Mouse (Mus musculus) liver, postnatal 0 days (tissue): ENCODE results near the gene Nacc1.
A peak's percentile ranks its signal among the peaks of the same experiment; 100 is the strongest.

Experiments
- CTCF ChIP-seq: sonication (generic); IDR thresholded peaks from 2 replicates; pipeline ENCODE4 v1.5.1; 2016; ENCODE audit warnings: antibody characterized with exemption, low read depth
- EP300 ChIP-seq: IDR thresholded peaks from 2 replicates; pipeline ENCODE4 v1.6.1; 2016; ENCODE audit warnings: antibody characterized with exemption, low read depth, mild to moderate bottlenecking

- TF ChIP-seq CTCF (peak; percentile 24), EP300 (no peak)
These were observed at the start of gene Nacc1 for GRCm38 (mm10) chr8:84687705-84688100.
